Mouse (Mus musculus): ENCODE data around the gene Th. TPM values are rescaled to one million over a fixed set of nuclear protein-coding genes. Genes with fewer than 3 reads are reported as not detected.

Th gene
- polyA plus RNA-seq, 2 experiments = 0.26 to 0.40 TPM

GRCm38 (mm10) chr7:142911682-142912081 is 19.2 kb downstream of the Th start:
- no peak for TF ChIP-seq POLR2A (IDR thresholded peaks at IDR 0.05; ENCODE audit: borderline replicate concordance, extremely low read depth, insufficient read depth, insufficient read length)
- Histone ChIP-seq H3K4me3 (replicated peaks; ENCODE audit: low read length) (no peak overlapping the region), H3K9ac (ENCODE audit: low read depth, low read length, severe bottlenecking) (no peak overlapping the region), H3K27me3 (ENCODE audit: control insufficient read depth, insufficient read depth, low read length) (no peaks in the 10 kb centered on the region), H3K4me2 (replicated peaks; ENCODE audit: low read depth, low read length, severe bottlenecking) (no peak overlapping the region), H3K27ac (replicated peaks; ENCODE audit: low read depth, low read length) (no peak overlapping the region), H3K36me3 (ENCODE audit: control insufficient read depth, insufficient read depth, low read length) (no peaks in the 10 kb centered on the region), H3K4me1 (ENCODE audit: control insufficient read depth, insufficient read depth, low read length) (no peaks in the 10 kb centered on the region), H3K9me3 (ENCODE audit: control insufficient read depth, low read length) (no peaks in the 10 kb centered on the region)
- DNase-seq (ENCODE audit: low spot score) = no peak
- ATAC-seq (ENCODE audit: low FRiP score, low read depth) = no peak
- 84% methylated on average over 2 of the region's 2 CpGs for WGBS

- WGBS = 72% methylated on average over 2 of the region's 2 CpGs
- no peak for DNase-seq (ENCODE audit: low spot score)
- TF ChIP-seq POLR2A (IDR thresholded peaks at IDR 0.05; ENCODE audit: borderline replicate concordance, extremely low read depth, insufficient read depth, insufficient read length) = no peak
- Histone ChIP-seq H3K9me3 (ENCODE audit: control insufficient read depth, low read length) (no peaks in the 10 kb centered on the region), H3K4me2 (replicated peaks; ENCODE audit: low read depth, low read length, severe bottlenecking) (no peak overlapping the region), H3K27me3 (ENCODE audit: control insufficient read depth, insufficient read depth, low read length) (no peaks in the 10 kb centered on the region), H3K4me3 (replicated peaks; ENCODE audit: low read length) (no peak overlapping the region), H3K4me1 (ENCODE audit: control insufficient read depth, insufficient read depth, low read length) (no peaks in the 10 kb centered on the region), H3K9ac (ENCODE audit: low read depth, low read length, severe bottlenecking) (no peak overlapping the region), H3K27ac (replicated peaks; ENCODE audit: low read depth, low read length) (no peak overlapping the region), H3K36me3 (ENCODE audit: control insufficient read depth, insufficient read depth, low read length) (no peaks in the 10 kb centered on the region)
- no peak for ATAC-seq (ENCODE audit: low FRiP score, low read depth)
These were observed 20.8 kb downstream of the Th start for GRCm38 (mm10) chr7:142910104-142910503.

GRCm38 (mm10) chr7:142909622-142910021 is 21.3 kb downstream of the Th start:
- H3K4me2 ChIP-seq (replicated peaks; ENCODE audit: low read depth, low read length, severe bottlenecking) = no peak overlapping the region
- whole genome bisulfite sequencing = 33% methylated on average over 2 of the region's 2 CpGs
- H3K27ac ChIP-seq (replicated peaks; ENCODE audit: low read depth, low read length) = no peak overlapping the region
- no peak overlapping the region for H3K9ac ChIP-seq (ENCODE audit: low read depth, low read length, severe bottlenecking)
- TF ChIP-seq POLR2A (IDR thresholded peaks at IDR 0.05; ENCODE audit: borderline replicate concordance, extremely low read depth, insufficient read depth, insufficient read length) = no peak
- no peaks in the 10 kb centered on the region for H3K27me3 ChIP-seq (ENCODE audit: control insufficient read depth, insufficient read depth, low read length)
- no peaks in the 10 kb centered on the region for H3K9me3 ChIP-seq (ENCODE audit: control insufficient read depth, low read length)
- DNase-seq (ENCODE audit: low spot score) = no peak
- no peak overlapping the region for H3K4me3 ChIP-seq (replicated peaks; ENCODE audit: low read length)
- H3K36me3 ChIP-seq (ENCODE audit: control insufficient read depth, insufficient read depth, low read length) = no peaks in the 10 kb centered on the region
- no peak for ATAC-seq (ENCODE audit: low FRiP score, low read depth)
- H3K4me1 ChIP-seq (ENCODE audit: control insufficient read depth, insufficient read depth, low read length) = no peaks in the 10 kb centered on the region

- Histone ChIP-seq H3K36me3 (ENCODE audit: control insufficient read depth, insufficient read depth, low read length) (no peaks in the 10 kb centered on the region), H3K4me3 (replicated peaks; ENCODE audit: low read length) (no peak overlapping the region), H3K27me3 (ENCODE audit: control insufficient read depth, insufficient read depth, low read length) (no peaks in the 10 kb centered on the region), H3K9me3 (ENCODE audit: control insufficient read depth, low read length) (no peaks in the 10 kb centered on the region), H3K9ac (ENCODE audit: low read depth, low read length, severe bottlenecking) (no peak overlapping the region), H3K27ac (replicated peaks; ENCODE audit: low read depth, low read length) (no peak overlapping the region), H3K4me2 (replicated peaks; ENCODE audit: low read depth, low read length, severe bottlenecking) (no peak overlapping the region), H3K4me1 (ENCODE audit: control insufficient read depth, insufficient read depth, low read length) (0 out of 2 replicates have a peak, but pooled peaks cover 2% of the 10 kb centered on the region)
- no peak for TF ChIP-seq POLR2A (IDR thresholded peaks at IDR 0.05; ENCODE audit: borderline replicate concordance, extremely low read depth, insufficient read depth, insufficient read length)
- no peak for ATAC-seq (ENCODE audit: low FRiP score, low read depth)
- WGBS = 45% methylated on average over 5 of the region's 5 CpGs
- no peak for DNase-seq (ENCODE audit: low spot score)
These were observed 25.3 kb downstream of the Th start for GRCm38 (mm10) chr7:142905606-142906005.

- H3K27me3 ChIP-seq (ENCODE audit: control insufficient read depth, insufficient read depth, low read length) = no peaks in the 10 kb centered on the region
- no peak for ATAC-seq (ENCODE audit: low FRiP score, low read depth)
- TF ChIP-seq POLR2A (IDR thresholded peaks at IDR 0.05; ENCODE audit: borderline replicate concordance, extremely low read depth, insufficient read depth, insufficient read length) = no peak
- no peak overlapping the region for H3K4me2 ChIP-seq (replicated peaks; ENCODE audit: low read depth, low read length, severe bottlenecking)
- WGBS = 32% methylated on average over 7 of the region's 7 CpGs
- no peak overlapping the region for H3K9ac ChIP-seq (ENCODE audit: low read depth, low read length, severe bottlenecking)
- H3K27ac ChIP-seq (replicated peaks; ENCODE audit: low read depth, low read length) = no peak overlapping the region
- H3K4me3 ChIP-seq (replicated peaks; ENCODE audit: low read length) = no peak overlapping the region
- no peaks in the 10 kb centered on the region for H3K9me3 ChIP-seq (ENCODE audit: control insufficient read depth, low read length)
- no peak for DNase-seq (ENCODE audit: low spot score)
- H3K36me3 ChIP-seq (ENCODE audit: control insufficient read depth, insufficient read depth, low read length) = no peaks in the 10 kb centered on the region
- H3K4me1 ChIP-seq (ENCODE audit: control insufficient read depth, insufficient read depth, low read length) = 0 out of 2 replicates have a peak, but pooled peaks cover 2% of the 10 kb centered on the region
These were observed 26.6 kb downstream of the Th start for GRCm38 (mm10) chr7:142904331-142904730.

- ATAC-seq (ENCODE audit: low FRiP score, low read depth) = no peak
- H3K9ac ChIP-seq (ENCODE audit: low read depth, low read length, severe bottlenecking) = no peak overlapping the region
- H3K27ac ChIP-seq (replicated peaks; ENCODE audit: low read depth, low read length) = no peak overlapping the region
- 0 out of 2 replicates have a peak, but pooled peaks cover 2% of the 10 kb centered on the region for H3K4me1 ChIP-seq (ENCODE audit: control insufficient read depth, insufficient read depth, low read length)
- WGBS = 16% methylated on average over 4 of the region's 4 CpGs
- no peak overlapping the region for H3K4me3 ChIP-seq (replicated peaks; ENCODE audit: low read length)
- TF ChIP-seq POLR2A (IDR thresholded peaks at IDR 0.05; ENCODE audit: borderline replicate concordance, extremely low read depth, insufficient read depth, insufficient read length) = no peak
- no peak for DNase-seq (ENCODE audit: low spot score)
- H3K36me3 ChIP-seq (ENCODE audit: control insufficient read depth, insufficient read depth, low read length) = no peaks in the 10 kb centered on the region
- no peaks in the 10 kb centered on the region for H3K27me3 ChIP-seq (ENCODE audit: control insufficient read depth, insufficient read depth, low read length)
- H3K9me3 ChIP-seq (ENCODE audit: control insufficient read depth, low read length) = no peaks in the 10 kb centered on the region
- H3K4me2 ChIP-seq (replicated peaks; ENCODE audit: low read depth, low read length, severe bottlenecking) = no peak overlapping the region
These were observed 28.0 kb downstream of the Th start for GRCm38 (mm10) chr7:142902931-142903330.

Data from limb, embryonic 14.5 days (tissue).